Mouse (Mus musculus) cerebellum, adult 2 months (tissue): Measurements from ENCODE around the gene 2010300C02Rik. TPM values are rescaled to one million over a fixed set of nuclear protein-coding genes. Genes with fewer than 3 reads are reported as not detected.

ENCODE experiments used
- DNase-seq, 2 experiments: peaks; one replicate each; pipeline ENCODE4 v3.0.0; 2021
- H3K27ac ChIP-seq: fragments of 200-500 bp; 2 replicates; pipeline ENCODE4 v1.5.1; 2012; ENCODE audit warnings: low read length, control low read depth, inconsistent platforms; ENCODE audit not compliant: insufficient read depth
- H3K27me3 ChIP-seq: fragments of 200-500 bp; 2 replicates; pipeline ENCODE4 v1.6.1; 2012; ENCODE audit warnings: inconsistent platforms, mild to moderate bottlenecking, low read length, moderate library complexity; ENCODE audit not compliant: control insufficient read depth, insufficient read depth
- H3K4me1 ChIP-seq: fragments of 200-500 bp; 2 replicates; pipeline ENCODE4 v1.6.1; 2011; ENCODE audit warnings: low read length; ENCODE audit not compliant: control insufficient read depth, insufficient read depth
- H3K4me3 ChIP-seq: fragments of 200-500 bp; replicated peaks from 2 replicates; pipeline ENCODE3; 2011; ENCODE audit warnings: mild to moderate bottlenecking, low read depth, low read length, control low read depth; ENCODE audit not compliant: insufficient read depth
- CTCF ChIP-seq: fragments of 200-500 bp; IDR thresholded peaks from 2 replicates; pipeline ENCODE4 v1.5.1; 2011; ENCODE audit warnings: low read depth, mild to moderate bottlenecking, control low read depth, low read length, moderate library complexity, borderline replicate concordance; ENCODE audit not compliant: insufficient read depth
- POLR2A ChIP-seq: fragments of 200-500 bp; IDR thresholded peaks from 2 replicates; pipeline ENCODE4 v1.6.1; 2011; ENCODE audit warnings: low read length, control low read depth, borderline replicate concordance; ENCODE audit not compliant: insufficient read depth
- WGBS: fragments of 180-500 bp; shearing (Covaris S2); methylation state at CpG from one replicate; pipeline ENCODE4 v1.1.7; 2018; 5-methylcytosine and 5-hydroxymethylcytosine counted together
- polyA plus RNA-seq: library from polyadenylated mRNA; depleted of rRNA; stranded (reverse); fragments of >200 nt; gene quantifications from 2 replicates; pipeline ENCODE4 v1.2.3, GENCODE M21; 2012

Gene 2010300C02Rik
- polyA plus RNA-seq, 1 experiment = 21.7 TPM

- no peak overlapping the region for H3K4me3 ChIP-seq
- TF ChIP-seq POLR2A (no peak), CTCF (no peak)
- peak; percentile 73 to 87 for DNase-seq
- 5% methylated on average over 6 of the region's 6 CpGs for WGBS
- H3K27me3 ChIP-seq = no peaks in the 10 kb centered on the region
- peaks cover 16% of the 10 kb centered on the region for H3K4me1 ChIP-seq
- no peak overlapping the region for H3K27ac ChIP-seq
Measured at GRCm38 (mm10) chr1:37628749-37629148, 91.1 kb downstream of the 2010300C02Rik start.

- Histone ChIP-seq H3K27me3 (no peaks in the 10 kb centered on the region), H3K4me1 (peaks cover 15% of the 10 kb centered on the region), H3K4me3 (no peak overlapping the region), H3K27ac (no peak overlapping the region)
- no peak for DNase-seq
- TF ChIP-seq POLR2A = no peak
- TF ChIP-seq CTCF = no peak
- WGBS = 85% methylated on average over 17 of the region's 17 CpGs
Measured at GRCm38 (mm10) chr1:37624185-37624584, 95.7 kb downstream of the 2010300C02Rik start.

DNA sequence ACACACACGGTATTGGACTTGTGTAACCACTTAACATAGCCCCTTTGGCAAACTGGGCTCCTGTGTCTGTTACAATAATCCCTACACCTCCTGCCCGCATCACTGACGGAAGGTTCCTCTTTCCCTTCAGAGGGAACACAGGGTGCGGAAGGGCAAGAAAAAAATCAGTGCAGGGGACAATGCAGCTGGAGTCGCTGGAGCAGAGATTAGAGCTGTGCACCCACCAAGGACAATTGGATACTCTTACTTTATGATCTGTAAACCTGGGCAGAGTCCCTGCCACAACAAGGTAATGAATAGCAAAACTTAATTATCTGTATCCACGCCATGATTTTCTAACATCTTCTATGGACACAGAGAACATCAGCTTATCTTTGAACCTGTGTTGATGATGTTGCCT lies 97.8 kb downstream of the 2010300C02Rik start:
- no peak for TF ChIP-seq POLR2A
- TF ChIP-seq CTCF = no peak
- no peak overlapping the region for H3K27ac ChIP-seq
- no peak overlapping the region for H3K4me3 ChIP-seq
- DNase-seq = no peak
- H3K27me3 ChIP-seq = no peaks in the 10 kb centered on the region
- H3K4me1 ChIP-seq = peaks cover 2% of the 10 kb centered on the region; the same call in 1 of the 2 replicates
- 85% methylated on average over 6 of the region's 6 CpGs for WGBS

DNA sequence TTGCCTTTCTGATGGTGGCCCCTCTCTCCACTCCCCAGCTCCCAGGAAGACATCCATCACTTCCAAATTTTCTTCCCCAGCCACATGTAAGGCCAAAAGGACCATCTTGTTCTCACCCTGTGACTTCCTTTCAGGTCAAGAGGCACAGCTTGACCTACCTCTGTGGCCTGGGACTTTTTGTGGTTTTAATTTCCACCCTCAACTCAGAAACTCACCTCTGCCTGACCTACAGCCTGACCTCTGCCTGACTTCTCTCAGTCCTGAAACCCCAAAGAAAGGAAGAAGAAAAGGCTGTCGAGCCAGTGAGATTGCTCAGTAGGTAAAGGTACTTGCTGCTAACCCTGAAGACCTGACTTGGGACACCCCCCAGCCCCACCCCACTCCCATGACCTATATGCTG lies 100.3 kb downstream of the 2010300C02Rik start:
- Histone ChIP-seq H3K27me3 (no peaks in the 10 kb centered on the region), H3K4me3 (no peak overlapping the region), H3K4me1 (no peaks in the 10 kb centered on the region), H3K27ac (no peak overlapping the region)
- DNase-seq = no peak
- WGBS = 92% methylated on average over 1 of the region's 1 CpGs
- TF ChIP-seq CTCF (no peak), POLR2A (no peak)

- Histone ChIP-seq H3K27ac (no peak overlapping the region), H3K27me3 (no peaks in the 10 kb centered on the region), H3K4me3 (no peak overlapping the region), H3K4me1 (no peaks in the 10 kb centered on the region)
- 91% methylated on average over 5 of the region's 5 CpGs for whole genome bisulfite sequencing
- DNase-seq = no peak
- no peak for TF ChIP-seq CTCF
- TF ChIP-seq POLR2A = no peak
Measured at GRCm38 (mm10) chr1:37617047-37617446, 102.8 kb downstream of the 2010300C02Rik start.

DNA sequence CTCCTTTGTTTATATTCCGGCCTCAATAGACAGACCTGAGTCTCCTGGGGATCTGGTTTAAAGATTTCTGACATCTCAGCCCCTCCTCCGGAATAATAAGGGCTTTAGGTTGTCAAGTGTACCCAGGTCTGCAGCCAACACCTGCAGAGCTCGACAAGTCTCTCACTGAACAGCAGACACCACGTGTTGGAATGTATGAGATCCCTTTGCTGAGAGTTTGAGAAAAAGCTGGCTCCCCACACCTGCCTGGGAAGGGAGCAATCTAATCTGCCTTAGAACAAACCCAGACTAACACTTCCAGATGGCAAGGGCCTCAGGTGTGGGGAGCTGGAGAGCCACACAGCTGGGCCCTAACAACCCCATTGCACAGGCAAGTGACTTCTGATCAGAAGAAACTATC lies 103.3 kb downstream of the 2010300C02Rik start:
- Histone ChIP-seq H3K4me1 (no peaks in the 10 kb centered on the region), H3K27ac (no peak overlapping the region), H3K27me3 (no peaks in the 10 kb centered on the region), H3K4me3 (no peak overlapping the region)
- WGBS = 70% methylated on average over 4 of the region's 4 CpGs
- no peak for DNase-seq
- TF ChIP-seq CTCF (no peak), POLR2A (no peak)

GRCm38 (mm10) chr1:37615290-37616040 lies 104.4 kb downstream of the 2010300C02Rik start:
- TF ChIP-seq CTCF (no peak), POLR2A (no peak)
- Histone ChIP-seq H3K4me1 (no peaks in the 10 kb centered on the region), H3K4me3 (no peak overlapping the region), H3K27me3 (no peaks in the 10 kb centered on the region), H3K27ac (no peak overlapping the region)
- 94% methylated on average over 12 of the region's 12 CpGs for WGBS
- no peak for DNase-seq

- DNase-seq = no peak
- H3K27ac ChIP-seq = no peak overlapping the region
- no peaks in the 10 kb centered on the region for H3K27me3 ChIP-seq
- 74% methylated on average over 7 of the region's 7 CpGs for WGBS
- no peak overlapping the region for H3K4me3 ChIP-seq
- no peaks in the 10 kb centered on the region for H3K4me1 ChIP-seq
- no peak for TF ChIP-seq POLR2A
- no peak for TF ChIP-seq CTCF
Measured at GRCm38 (mm10) chr1:37614836-37615235, 105.0 kb downstream of the 2010300C02Rik start.
